Mouse (Mus musculus) cerebellum, postnatal 14 days (tissue): ENCODE measurements around the gene Birc5.
"Not testable (repeated sequence)": the region's sequence is repeated elsewhere in the genome, so short reads cannot be mapped to it uniquely, and the experiment has no call there.

Experiments
- DNase-seq, 2 experiments: peaks; one replicate each; pipeline ENCODE4 v3.0.0; 2021; ENCODE audit warnings: mixed read lengths in 2 of 2

The Birc5 gene

DNA sequence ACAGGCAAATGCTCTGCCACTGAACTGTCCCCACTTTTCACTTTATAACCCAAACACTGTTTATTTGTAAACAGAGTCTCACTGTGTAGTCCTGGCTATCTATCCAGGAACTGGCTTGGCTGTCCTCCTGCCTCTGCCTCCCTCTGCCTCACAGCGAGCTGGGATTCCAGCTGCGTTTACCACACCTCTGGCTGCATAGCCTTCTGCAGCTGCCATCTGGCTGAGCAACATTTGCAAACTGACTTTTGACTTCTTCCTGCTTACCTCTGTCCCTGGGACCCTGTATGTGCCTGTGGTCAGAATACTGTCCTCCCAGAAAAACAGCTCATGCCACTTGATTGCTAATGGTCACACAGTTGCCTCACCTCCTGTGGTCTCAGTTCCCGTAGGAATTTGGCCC lies 21.7 kb upstream of the Birc5 start:
- DNase-seq: no peak

DNA sequence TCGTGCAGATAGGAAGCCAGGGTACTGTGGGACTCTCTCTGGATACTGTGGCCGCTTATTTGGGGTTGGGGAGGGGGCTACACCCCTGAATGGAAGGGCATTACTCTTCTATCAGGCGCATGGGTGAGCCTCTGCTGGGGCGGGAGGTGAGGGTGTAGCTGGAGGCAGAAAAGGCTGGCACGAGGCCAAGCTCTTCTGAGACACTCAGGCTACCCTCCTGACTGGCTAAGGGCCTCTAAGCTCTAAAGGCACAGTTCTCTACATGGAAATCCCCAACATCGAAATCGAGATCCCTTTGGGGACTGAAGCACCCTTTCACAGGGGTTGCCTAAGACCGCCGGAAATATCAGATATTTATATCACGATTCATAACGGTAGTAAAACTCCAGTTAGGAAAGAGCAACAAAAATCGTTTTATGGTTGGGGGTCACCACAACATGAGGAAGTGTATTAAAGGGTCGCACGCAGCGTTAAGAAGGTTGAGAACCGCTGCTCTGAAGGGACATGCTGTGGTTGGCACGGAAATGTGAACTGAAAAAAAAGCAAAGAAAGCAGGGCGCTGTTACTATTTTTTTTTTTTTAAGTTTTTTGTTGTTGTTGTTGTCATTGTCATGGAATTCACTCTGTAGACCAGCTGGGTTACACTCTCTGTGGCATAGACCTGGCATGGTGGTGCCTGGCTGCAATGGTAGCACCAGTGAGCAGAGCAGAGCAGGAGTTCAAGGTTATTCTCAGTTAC lies 20.7 kb upstream of the Birc5 start:
- DNase-seq: peak in 1 of 2 experiments; percentile 49

DNA sequence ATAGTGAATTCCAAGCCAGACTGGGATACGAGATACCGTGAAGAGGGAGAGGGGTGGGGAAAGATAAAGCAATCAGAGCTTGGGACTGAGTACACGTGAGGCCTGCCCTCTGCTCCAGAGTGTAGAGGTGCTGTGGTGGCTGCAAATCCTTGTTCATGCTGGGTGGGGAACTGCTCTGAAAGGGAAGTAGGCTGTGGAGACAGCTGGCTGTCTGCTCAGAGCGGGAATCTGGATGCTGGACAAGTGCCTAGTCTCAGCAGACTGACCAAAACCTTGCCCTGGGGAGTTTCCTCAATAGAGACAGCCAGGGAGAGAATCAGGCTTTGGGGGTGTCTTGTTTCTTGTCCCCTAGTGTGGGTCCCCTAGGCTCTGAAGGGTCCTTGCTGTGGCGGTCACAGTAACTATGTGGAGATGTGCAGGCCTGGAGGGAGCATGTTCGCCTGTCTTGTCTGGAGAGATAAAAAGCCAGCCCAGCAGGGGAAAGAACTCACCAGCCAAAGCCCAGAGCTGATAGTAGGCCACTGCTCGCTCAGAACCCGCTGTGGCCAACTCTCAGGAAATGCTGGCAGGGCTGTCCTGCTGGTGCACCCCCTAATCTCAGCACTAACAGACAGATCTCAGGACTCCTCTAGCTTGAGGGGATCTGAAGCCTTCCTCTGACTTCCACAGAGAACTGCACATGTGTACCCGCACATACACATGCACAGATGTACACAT lies 20.0 kb upstream of the Birc5 start:
- peak; percentile 43 to 44 for DNase-seq

DNA sequence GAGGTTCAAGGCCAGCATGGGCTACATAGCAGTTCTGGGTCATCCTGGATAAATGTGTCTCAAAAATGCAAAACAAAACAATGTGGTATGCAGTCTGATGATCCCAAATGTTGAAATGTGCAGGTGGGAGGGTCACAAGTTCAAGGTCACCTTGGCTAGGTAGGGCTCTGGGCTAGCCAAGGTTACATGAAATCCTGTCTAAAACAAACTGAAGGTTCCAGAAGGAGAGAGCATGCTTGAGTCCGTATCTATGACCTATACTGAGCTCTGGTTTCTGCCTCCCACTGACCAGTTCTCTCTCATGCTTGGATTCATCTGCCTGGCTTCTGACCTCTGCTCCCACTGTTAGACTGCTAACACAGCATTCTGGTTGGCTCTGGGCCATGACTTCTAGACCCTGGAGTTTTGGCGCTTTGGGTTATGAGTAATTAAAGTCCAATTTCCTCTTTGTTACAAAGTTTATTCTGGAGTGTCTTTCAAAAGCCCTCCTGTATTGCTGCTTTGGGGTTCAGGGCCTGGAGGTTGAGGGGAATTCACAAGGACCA lies 19.3 kb upstream of the Birc5 start:
- DNase-seq: no peak

DNA sequence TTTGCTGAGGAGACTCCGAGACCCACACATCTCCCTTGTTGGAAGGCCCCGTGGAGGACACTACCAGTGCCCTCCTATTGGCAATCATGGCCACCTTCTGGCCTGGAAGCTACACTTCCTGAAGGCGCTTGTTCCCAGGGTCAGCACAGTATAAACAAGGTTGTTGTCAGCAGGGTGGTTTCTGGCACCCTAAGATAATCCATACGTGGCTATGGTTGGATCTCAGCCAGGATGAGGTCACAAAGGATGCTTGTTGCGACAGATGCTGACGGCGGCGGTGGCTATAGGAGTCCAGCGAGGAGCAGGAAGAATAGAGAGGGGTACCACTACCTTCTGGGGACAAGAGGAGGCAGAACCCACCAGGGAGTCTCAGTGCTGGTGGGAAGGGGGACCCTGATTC lies 18.6 kb upstream of the Birc5 start:
- DNase-seq: no peak

DNA sequence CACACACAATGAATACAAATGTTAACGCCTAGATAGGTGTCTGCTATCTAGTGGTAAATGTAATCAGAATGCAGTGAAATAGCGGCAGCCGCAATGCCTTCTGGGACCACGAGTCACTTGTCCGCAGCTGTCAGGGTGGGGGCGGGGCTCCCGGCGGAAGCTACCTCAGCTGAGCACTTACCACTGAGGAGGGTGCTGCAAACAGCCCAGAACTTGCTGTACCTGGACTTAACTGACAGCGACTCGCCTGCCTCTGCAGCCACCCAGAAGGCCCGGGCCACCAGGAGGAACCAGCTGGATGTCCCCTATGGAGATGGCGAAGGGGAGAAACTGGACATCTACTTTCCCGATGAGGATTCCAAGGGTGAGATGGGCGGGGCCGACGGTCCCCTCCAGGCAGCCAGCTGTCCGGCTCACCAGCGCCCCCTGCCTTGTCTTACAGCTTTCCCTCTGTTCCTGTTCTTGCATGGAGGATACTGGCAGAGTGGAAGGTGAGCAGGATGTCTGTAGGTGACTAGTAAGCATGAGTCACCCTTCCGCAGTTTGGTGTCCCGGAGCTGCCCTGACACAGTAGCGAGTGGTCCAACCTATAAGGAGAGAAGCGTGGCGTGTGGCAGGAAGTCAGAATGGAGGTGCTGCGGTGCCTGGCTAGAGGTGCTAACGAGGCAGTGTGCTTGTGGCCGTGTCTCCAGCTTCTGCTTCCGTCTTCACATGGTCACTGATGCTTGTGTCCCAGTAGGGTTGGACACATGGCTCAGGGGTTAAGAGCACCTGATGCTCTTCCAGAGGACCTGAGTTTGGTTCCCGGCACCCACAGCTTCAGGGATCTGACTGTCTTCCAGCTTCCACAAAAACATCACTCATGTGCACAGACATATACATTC lies 16.7 kb upstream of the Birc5 start:
- DNase-seq: peak; percentile 47 to 74

DNA sequence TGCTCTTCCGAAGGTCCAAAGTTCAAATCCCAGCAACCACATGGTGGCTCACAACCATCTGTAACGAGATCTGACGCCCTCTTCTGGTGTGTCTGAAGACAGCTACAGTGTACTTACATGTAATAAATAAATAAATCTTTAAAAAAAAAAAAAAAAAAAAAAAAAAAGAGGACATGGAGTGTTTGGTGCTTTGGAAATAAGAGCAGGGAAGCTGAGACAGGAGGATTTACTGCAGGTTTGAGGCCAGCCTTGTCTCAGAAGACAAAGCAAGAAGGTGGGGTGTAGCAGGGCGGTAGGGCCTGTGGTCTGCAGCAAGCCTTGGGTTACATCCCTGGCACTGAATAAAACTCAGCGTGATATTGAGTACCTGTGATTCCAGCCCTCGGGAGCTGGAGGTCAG lies 15.5 kb upstream of the Birc5 start:
- DNase-seq: not testable (repeated sequence)

DNA sequence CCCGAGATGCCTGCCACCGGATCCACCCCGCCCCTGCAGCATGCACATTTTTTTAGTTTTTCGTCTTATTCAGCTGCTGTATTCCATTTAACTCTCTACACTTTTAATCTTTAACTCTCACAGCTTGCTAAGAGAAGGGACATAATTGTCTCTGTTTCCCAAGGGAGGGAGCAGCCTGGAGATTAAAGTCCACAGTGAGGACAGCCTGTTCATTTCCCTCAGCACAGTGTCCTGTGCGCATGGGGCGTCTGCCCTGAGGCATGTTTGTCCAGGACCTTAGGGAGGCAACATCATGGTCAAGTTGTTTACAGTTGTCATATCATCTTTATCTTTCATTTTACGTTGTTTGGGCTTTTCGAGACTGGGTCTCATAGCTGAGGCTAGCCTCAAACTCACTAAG lies 15.0 kb upstream of the Birc5 start:
- no peak for DNase-seq

DNA sequence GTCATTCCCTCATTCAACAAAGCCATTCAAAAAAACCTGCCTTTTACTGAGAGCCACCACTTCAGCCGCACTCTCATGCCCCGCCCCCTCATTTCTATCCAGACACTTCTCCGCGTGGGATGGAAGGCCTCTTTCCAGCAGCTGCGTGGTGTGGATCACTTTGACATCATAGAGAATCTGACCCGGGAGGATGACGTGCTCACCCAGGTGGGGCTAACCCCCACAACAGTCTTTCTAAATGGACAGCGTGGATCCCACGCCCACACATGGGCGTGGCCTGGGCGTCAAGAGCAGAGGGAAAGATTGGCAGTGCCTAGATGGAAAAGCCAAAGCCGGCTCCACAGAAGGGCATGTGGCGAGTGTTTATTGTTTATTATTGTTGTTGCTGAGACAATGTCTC lies 12.7 kb upstream of the Birc5 start:
- peak in 1 of 2 experiments; percentile 29 for DNase-seq

DNA sequence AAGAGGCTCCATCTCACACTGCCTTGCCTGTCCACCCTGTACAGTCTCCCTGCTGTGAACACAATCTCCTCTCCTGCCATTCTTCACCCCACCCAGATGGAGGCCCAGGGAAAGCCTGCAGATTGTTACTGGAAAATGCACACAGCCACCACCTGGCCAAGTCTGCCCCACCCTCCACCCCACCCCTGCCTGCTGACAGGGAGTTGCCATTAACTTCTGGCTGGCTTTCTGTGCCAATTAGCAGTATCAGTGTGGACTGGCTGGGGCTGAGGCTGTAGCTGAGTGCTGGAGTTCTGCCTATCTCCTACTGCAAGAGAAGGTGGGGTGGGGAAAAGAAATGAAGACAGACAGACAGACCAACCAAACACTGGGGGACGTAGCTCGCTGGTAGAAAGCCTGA lies 10.5 kb upstream of the Birc5 start:
- no peak for DNase-seq

DNA sequence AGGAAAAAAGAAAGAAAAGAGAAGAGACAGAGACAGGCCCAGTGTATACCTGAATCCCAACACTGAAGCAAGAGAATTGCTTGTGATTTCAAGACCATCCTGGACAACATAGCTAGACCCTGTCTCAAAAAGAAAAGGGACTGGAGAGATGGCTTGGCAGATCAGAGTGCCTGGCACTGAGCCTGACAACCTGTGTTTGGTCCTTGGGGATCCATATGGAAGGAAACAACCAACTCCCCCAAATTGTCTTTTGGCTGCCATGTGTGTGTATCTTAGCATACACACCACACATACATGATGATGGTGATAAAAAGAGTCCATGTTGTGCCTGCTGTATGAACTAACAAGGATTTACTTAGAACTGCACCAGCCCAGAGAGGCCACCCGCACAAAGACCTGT lies 10.0 kb upstream of the Birc5 start:
- peak in 1 of 2 experiments; percentile 38 for DNase-seq

DNA sequence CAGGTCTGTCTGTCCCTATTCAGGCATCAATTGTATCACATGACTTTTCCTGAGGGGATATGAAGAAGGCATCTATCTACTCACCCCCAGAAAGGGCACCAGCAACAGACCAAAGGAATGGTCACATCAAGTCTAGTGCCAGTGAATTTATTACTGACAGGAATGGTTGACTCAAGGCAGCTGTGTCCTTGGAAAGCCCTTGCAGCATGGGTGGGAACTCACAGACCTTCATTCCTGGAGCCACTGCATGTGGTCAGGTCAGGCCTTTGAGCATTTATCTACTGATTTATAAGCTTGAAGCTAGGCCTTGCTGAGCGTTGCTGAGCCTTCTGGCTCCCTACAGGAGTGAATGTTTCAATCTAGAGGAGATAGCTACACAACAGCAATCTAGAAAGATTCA lies 8.1 kb upstream of the Birc5 start:
- no peak for DNase-seq

DNA sequence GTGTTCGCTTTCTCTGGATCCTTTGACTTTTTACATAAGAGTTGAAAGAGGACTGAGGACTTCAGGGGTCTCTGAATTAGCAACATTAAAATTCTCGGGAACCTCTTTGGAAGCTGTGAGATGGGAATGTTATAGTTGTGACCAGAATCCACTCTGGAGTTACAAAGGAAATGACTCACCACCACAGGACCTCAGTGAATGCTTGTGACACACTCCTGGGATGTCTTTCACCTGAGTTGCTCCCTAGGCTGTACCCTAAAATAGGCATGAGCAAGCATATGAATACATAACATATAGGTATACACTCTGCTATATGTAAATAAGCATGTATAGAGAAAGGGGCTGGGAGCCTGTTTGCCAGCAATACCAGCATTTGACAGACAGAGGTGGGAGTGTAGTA lies 5.6 kb upstream of the Birc5 start:
- no peak for DNase-seq

DNA sequence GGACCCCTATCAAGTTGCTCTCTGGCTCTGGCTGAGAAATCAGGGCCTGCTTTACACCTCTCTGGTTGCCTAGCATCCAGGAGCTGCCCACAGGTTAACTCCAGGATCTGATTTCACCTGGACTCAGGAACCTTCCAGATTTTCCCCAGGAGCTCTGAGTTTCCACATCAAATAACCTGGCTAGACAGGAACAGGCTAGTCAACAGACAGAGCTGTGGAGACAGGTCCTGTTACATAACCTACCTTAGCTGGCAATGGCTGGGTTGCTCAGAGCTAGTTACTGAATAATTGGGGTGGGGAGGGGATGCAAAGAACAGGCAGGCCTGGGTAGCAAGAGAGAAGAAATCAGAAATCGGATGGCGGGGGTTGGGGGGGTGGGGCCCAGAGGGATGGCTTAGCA lies 4.1 kb upstream of the Birc5 start:
- no peak for DNase-seq

DNA sequence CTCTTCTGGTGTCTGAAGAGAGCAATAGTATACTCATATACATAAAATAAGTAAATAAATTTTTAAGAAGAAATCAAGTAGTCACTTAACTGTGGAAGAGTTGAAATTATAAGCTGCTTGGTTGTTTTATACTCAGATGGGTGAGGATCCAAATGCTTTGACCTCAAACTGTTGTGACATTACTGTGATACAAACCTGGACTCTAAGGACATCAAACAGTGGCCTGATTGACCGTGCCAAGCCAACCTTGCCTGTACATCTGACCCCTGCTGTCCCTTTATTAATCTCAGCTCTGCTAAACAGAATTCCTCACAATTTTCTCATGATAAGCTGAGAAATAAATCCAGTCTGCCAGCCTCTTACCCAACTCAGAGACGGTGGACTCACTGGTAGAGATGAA lies 3.4 kb upstream of the Birc5 start:
- no peak for DNase-seq

DNA sequence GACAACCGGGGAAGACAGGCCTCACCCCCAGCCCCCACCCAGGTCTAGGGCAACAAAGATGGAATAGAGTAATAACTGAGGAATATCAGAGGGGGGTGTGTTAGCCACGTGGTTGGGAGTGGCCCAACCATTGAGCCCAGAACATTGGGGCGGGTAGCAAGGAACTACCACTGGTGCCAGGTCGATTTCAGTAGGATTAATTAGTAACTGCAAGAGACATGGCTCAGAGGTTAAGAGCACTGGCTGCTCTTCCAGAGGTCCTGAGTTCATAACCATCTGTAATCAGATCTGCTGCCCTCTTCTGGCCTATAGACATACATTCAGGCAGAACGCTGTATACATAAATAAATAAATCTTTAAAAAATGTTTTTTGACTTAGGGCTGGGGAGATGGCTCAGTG lies 2.4 kb upstream of the Birc5 start:
- no peak for DNase-seq

DNA sequence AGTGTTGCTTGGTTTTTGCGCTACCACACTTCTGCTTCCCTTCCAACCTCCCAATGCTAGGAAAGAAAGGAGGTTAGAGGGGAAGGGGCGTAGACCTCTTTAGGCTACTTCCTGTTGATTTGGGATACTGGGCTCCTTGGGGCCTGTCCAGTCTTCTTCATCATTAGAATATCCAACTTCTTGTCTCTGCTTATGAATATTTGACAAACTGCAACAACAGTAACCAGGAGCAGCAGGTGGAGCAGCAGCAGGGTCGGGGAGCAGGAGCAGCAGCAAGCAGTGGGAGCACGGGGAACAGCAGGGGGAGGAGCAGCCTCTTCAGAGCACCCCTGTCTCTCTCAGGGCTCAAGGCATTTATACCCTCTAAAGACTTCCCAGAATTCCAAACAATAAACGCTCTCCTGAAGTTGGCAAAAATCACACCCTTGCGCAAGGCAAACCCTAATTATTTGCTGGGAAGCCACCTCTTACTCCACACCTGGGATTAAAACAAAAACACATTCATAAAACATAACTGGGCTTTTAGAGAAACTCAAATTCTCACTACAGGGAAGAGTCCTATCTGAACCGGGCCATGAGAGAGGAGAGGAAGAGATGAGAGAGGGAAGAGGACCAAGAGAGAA lies 1.3 kb upstream of the Birc5 start:
- no peak for DNase-seq

DNA sequence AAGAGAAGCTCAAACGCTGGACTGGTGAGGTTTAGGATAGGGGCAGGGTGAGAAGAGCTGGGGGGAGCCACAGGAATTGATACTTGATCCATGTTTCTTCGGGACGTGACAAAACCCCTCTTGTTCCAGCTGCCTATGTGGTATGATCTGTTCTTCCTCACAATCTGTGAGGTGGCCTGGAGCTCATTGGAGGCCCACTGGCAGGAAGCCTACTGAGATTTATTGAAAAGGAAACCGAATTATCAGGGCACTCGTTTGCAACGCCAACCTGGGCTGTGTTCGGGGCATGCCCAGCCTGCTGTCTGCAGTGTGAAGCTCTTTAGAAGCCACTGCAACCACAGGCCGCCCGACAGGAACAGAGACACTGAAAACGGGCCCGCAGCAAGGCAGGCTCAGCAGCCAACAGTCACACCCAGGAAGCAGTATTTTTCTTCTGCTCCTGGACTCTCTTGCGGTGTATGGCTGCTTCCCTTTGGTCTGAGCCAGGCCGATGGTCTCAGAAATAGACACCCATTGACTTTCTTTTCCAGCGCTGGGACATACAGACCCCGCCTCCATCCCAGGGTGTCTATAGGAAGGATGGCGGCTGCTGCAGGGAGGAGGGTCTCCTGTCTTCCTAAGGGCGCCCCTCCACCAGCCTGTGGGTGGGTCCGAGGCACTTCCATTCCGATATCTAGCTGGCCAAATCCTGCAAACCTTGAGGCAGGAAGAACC lies 623 bp upstream of the Birc5 start:
- no peak for DNase-seq

DNA sequence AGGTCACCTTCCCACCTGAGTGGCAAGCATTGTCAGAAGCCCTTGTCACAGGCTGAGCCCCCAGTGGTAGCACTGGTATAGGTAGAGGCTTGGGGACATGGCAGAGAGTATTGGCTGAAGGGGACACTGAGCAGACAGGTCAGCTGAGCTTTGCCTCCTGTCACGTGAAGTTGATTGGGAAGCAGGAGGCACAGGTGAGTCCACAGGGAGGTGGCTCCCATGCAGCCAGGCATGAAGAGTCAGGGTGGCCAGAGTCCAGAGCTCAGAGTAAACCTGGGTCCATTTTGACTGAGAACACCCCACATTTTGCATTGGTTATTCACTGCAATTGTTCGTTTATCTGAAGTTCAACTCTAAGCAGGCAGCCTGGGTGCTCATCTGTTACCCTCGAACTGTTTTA lies 3.8 kb downstream of the Birc5 start:
- DNase-seq: no peak

DNA sequence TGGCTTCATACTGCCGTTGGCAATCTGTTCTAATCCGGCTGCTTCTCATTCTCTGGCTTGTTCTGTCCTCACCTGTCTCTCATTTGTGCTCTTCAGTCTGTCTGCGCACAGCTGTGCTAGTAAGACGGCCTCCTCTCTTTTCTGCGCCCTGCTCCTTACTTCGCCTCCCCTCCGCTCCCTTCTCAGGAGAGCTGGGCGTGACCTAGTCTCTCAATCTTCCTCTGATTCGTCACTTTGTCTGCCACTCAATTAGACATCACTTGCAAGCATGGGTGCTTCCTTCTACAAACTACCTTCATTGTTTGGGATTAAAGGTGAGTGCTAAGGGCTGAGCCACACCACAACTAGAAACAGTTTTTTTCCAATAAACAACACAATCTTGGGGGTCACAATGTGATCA lies 5.2 kb downstream of the Birc5 start:
- no peak for DNase-seq

DNA sequence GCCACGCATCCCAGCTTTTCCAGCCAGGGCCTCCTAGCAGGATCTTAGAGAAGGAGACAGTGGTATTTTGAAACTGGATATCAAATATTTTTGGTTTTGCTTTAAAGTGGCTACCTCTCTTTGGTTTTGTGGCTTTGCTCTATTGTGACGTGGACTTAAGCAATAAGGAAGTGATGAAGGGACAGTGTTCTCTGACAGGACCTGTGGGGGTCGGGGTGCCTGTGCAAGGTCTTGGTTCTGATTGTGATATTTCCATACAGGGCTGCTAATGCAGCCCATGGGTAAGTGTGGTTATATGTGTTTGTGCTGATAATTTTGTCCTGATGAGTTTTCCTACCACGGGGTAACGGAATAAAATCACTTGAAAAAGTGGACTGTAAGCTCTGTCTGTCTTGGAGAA lies 6.3 kb downstream of the Birc5 start:
- no peak for DNase-seq

DNA sequence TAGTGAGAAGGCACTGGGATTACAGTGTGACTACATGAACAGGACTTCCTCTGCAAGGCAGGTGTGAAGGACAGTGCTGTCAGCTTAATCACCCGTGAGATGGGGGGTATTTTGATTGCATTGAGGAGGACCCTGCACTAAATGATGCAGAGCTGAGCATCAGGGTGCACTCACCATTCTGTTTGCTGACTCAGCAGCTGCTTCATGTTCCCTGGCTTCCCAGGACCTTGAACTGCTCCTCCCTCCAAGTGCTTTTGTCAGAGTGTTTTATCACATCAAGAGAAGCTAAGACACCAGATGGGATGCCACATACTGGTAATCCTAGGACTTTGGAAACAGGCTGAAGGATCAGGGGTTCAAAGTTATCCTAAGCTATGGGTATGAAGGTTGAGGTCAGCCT lies 6.9 kb downstream of the Birc5 start:
- no peak for DNase-seq
